In genomic region chr4:116221140-116221851, GRCm38 (mm10) we compare ENCODE assay signal across 8 mouse cellular contexts. TPM values are rescaled to one million over a fixed set of nuclear protein-coding genes. Genes with fewer than 3 reads are reported as not detected.
DNase-seq lines count a peak whose midpoint lies in the region; ATAC-seq and TF ChIP-seq lines count a peak whose summit lies in the region.

TSS of gene Pik3r3 (plus strand) at chr4:116221618.

- intact Hi-C loops in heart, postnatal 10 days (cut with DNase I): loop anchor here (2.0 to 5.0 kb wide), 3 partner anchors 28 to 144 kb away; partner anchors contain the start of genes Lrrc41 and Uqcrh

- peak within 1 kb of the TSS; percentile 73 for H3K27ac ChIP-seq in ES-Bruce4 (ENCODE audit: insufficient read depth, low read length)
- peak within 1 kb of the TSS; percentile 100 for H3K27ac ChIP-seq in forebrain, embryonic 13.5 days
- H3K27ac ChIP-seq in liver, postnatal 0 days (ENCODE audit: low read depth): peak within 1 kb of the TSS; percentile 89
- H3K27ac ChIP-seq in neural tube, embryonic 14.5 days (ENCODE audit: low read depth, low read length): peak within 1 kb of the TSS; percentile 98

- peak; percentile 98 for ATAC-seq in cerebellum, adult (ENCODE audit: insufficient number of reproducible peaks, low FRiP score, low TSS enrichment)
- ATAC-seq in forebrain, embryonic 13.5 days: peak; percentile 99
- peak; percentile 100 for ATAC-seq in liver, postnatal 0 days
- ATAC-seq in neural tube, embryonic 14.5 days (ENCODE audit: low read depth): peak; percentile 99

- no peaks in the 10 kb centered on the region for H3K27me3 ChIP-seq in ES-Bruce4 (ENCODE audit: control insufficient read depth, insufficient read depth, low read length, poor library complexity, severe bottlenecking)
- no peaks in the 10 kb centered on the region for H3K27me3 ChIP-seq in forebrain, embryonic 13.5 days
- H3K27me3 ChIP-seq in liver, postnatal 0 days (ENCODE audit: insufficient read depth, low read length): peaks cover 16% of the 10 kb centered on the region; the same call in 1 of the 2 replicates
- no peaks in the 10 kb centered on the region for H3K27me3 ChIP-seq in neural tube, embryonic 14.5 days (ENCODE audit: control insufficient read depth, insufficient read depth, low read length)

- TF ChIP-seq POLR2A in ES-Bruce4 (IDR thresholded peaks at IDR 0.05; ENCODE audit: insufficient read depth, low read length): peak; percentile 87

- no peak for TF ChIP-seq CTCF in ES-Bruce4 (IDR thresholded peaks at IDR 0.05; ENCODE audit: low read depth, low read length)
- no peak for TF ChIP-seq CTCF in liver, postnatal 0 days (IDR thresholded peaks at IDR 0.05; ENCODE audit: low read depth)

- under 1% methylated on average over 52 of the region's 53 CpGs for WGBS in forebrain, embryonic 13.5 days
- under 1% methylated on average over 53 of the region's 53 CpGs for WGBS in large intestine, adult 2 months
- under 1% methylated on average over 53 of the region's 53 CpGs for WGBS in liver, postnatal 0 days (ENCODE audit: insufficient replicate concordance)
- WGBS in neural tube, embryonic 14.5 days: under 1% methylated on average over 52 of the region's 53 CpGs

- H3K9ac ChIP-seq in ES-Bruce4 (ENCODE audit: low read depth, poor library complexity, severe bottlenecking): peak within 1 kb of the TSS; percentile 65
- H3K9ac ChIP-seq in forebrain, embryonic 13.5 days: peak within 1 kb of the TSS; percentile 96
- peak within 1 kb of the TSS; percentile 77 for H3K9ac ChIP-seq in liver, postnatal 0 days (replicated peaks)
- peak within 1 kb of the TSS; percentile 94 for H3K9ac ChIP-seq in neural tube, embryonic 14.5 days (replicated peaks; ENCODE audit: low read depth, low read length)

- H3K9me3 ChIP-seq in ES-Bruce4 (replicated peaks; ENCODE audit: control insufficient read depth, insufficient read depth, low read length, poor library complexity, severe bottlenecking): no peaks in the 10 kb centered on the region
- no peaks in the 10 kb centered on the region for H3K9me3 ChIP-seq in forebrain, embryonic 13.5 days (replicated peaks)
- H3K9me3 ChIP-seq in liver, postnatal 0 days (ENCODE audit: low read length): no peaks in the 10 kb centered on the region
- H3K9me3 ChIP-seq in neural tube, embryonic 14.5 days (ENCODE audit: control insufficient read depth, low read length): no peaks in the 10 kb centered on the region

- TF ChIP-seq EP300 in ES-Bruce4 (IDR thresholded peaks at IDR 0.05; ENCODE audit: insufficient read depth, low read depth, low read length): no peak
- TF ChIP-seq EP300 in liver, postnatal 0 days (IDR thresholded peaks at IDR 0.05; ENCODE audit: low read depth): peak; percentile 68

- H3K4me1 ChIP-seq in ES-Bruce4 (ENCODE audit: control insufficient read depth, insufficient read depth, low read length): no peaks in the 10 kb centered on the region
- H3K4me1 ChIP-seq in forebrain, embryonic 13.5 days: peaks cover 12% of the 10 kb centered on the region
- H3K4me1 ChIP-seq in liver, postnatal 0 days (ENCODE audit: insufficient read depth): peaks cover 6% of the 10 kb centered on the region; the same call in 1 of the 2 replicates
- H3K4me1 ChIP-seq in neural tube, embryonic 14.5 days (ENCODE audit: control insufficient read depth, insufficient read depth, low read length): peaks cover 3% of the 10 kb centered on the region; the same call in 1 of the 2 replicates

- H3K36me3 ChIP-seq in ES-Bruce4 (ENCODE audit: control insufficient read depth, insufficient read depth, low read length, poor library complexity, severe bottlenecking): no peaks in the 10 kb centered on the region
- H3K36me3 ChIP-seq in forebrain, embryonic 13.5 days (ENCODE audit: poor library complexity, severe bottlenecking): no peaks in the 10 kb centered on the region
- no peaks in the 10 kb centered on the region for H3K36me3 ChIP-seq in liver, postnatal 0 days (replicated peaks; ENCODE audit: insufficient read depth, low read length)
- no peaks in the 10 kb centered on the region for H3K36me3 ChIP-seq in neural tube, embryonic 14.5 days (ENCODE audit: control insufficient read depth, insufficient read depth, low read length)

- peak; percentile 98 to 99 for DNase-seq in heart, postnatal 10 days
- peak; percentile 88 for DNase-seq in large intestine, adult 2 months (ENCODE audit: low read depth, low spot score)
- DNase-seq in liver, postnatal 0 days: peak; percentile 96
- peak; percentile 98 for DNase-seq in testis, postnatal 10 days (ENCODE audit: low spot score)

- peak within 1 kb of the TSS; percentile 70 for H3K4me3 ChIP-seq in ES-Bruce4 (ENCODE audit: low read depth, low read length)
- peak within 1 kb of the TSS; percentile 73 for H3K4me3 ChIP-seq in forebrain, embryonic 13.5 days
- peak within 1 kb of the TSS; percentile 73 for H3K4me3 ChIP-seq in liver, postnatal 0 days (ENCODE audit: low read depth, low read length)
- H3K4me3 ChIP-seq in neural tube, embryonic 14.5 days (ENCODE audit: low read depth, low read length): peak within 1 kb of the TSS; percentile 75

- peak within 1 kb of the TSS; percentile 65 for H3K4me2 ChIP-seq in forebrain, embryonic 13.5 days
- H3K4me2 ChIP-seq in liver, postnatal 0 days (ENCODE audit: low read depth, low read length): peak within 1 kb of the TSS; percentile 96
- peak within 1 kb of the TSS; percentile 54 for H3K4me2 ChIP-seq in neural tube, embryonic 14.5 days (ENCODE audit: low read depth, low read length)

RNA-seq across cellular contexts. Expression of gene Pik3r3, which starts in this region (rescaled TPM):
- 4.4 and 4.5 TPM in 2 replicates for polyA plus RNA-seq in ES-Bruce4 (2011; ENCODE audit: insufficient read depth, insufficient read length, low read depth, missing spikeins)
- polyA plus RNA-seq in forebrain, embryonic 13.5 days (2015; fragmentation: Nextera tagmentation; extraction: Ambion mirVana): 81.8 and 85.3 TPM in 2 replicates
- total RNA-seq in heart, postnatal 10 days (2021): 10 to 100 TPM; 20.6 to 29.3 TPM
- polyA plus RNA-seq in large intestine, adult 2 months (2012; rRNA removed): 2.7 and 7.4 TPM in 2 replicates
- polyA plus RNA-seq in liver, postnatal 0 days (2015; fragmentation: Nextera tagmentation; extraction: Ambion mirVana): 0.30 and 0.46 TPM in 2 replicates
- 66.8 and 80.3 TPM in 2 replicates for polyA plus RNA-seq in neural tube, embryonic 14.5 days (2014; fragmentation: Nextera tagmentation; extraction: Ambion mirVana)

Comparison
In these comparisons a context has a peak if more than half of its experiments do, and no peak if none do; other contexts are left out.
1. Peak in every context shown above with its lines: DNase-seq, ATAC-seq, H3K4me3 ChIP-seq and H3K27ac ChIP-seq.
2. Peak in DNase-seq, ATAC-seq, H3K4me3 ChIP-seq, H3K27ac ChIP-seq, H3K9ac ChIP-seq and H3K4me2 ChIP-seq in liver, postnatal 0 days; RNA of the gene not detected or under 1 TPM.